ENCODE assay signal across 8 mouse cellular contexts in genomic region chr8:123040110-123040650, GRCm38 (mm10). TPM values are rescaled to one million over a fixed set of nuclear protein-coding genes. Genes with fewer than 3 reads are reported as not detected.
DNase-seq lines count a peak whose midpoint lies in the region; ATAC-seq and TF ChIP-seq lines count a peak whose summit lies in the region.

No protein-coding gene starts in this region.

- H3K9me3 ChIP-seq in hindbrain, postnatal 0 days (ENCODE audit: low read length) = no peaks in the 10 kb centered on the region
- no peaks in the 10 kb centered on the region for H3K9me3 ChIP-seq in midbrain, embryonic 14.5 days (ENCODE audit: control insufficient read depth, low read length)

- H3K4me2 ChIP-seq in hindbrain, postnatal 0 days (ENCODE audit: low read depth, low read length) = peak overlapping the region; percentile 63
- H3K4me2 ChIP-seq in midbrain, embryonic 14.5 days (ENCODE audit: low read length) = peak overlapping the region; percentile 75

- peak overlapping the region; percentile 94 for H3K9ac ChIP-seq in hindbrain, postnatal 0 days (replicated peaks; ENCODE audit: low read length)
- peak overlapping the region; percentile 97; the same call in 1 of the 2 replicates for H3K9ac ChIP-seq in midbrain, embryonic 14.5 days (replicated peaks; ENCODE audit: low read length)

- WGBS in hindbrain, postnatal 0 days = 4% methylated on average over 4 of the region's 4 CpGs
- WGBS in midbrain, embryonic 14.5 days = 3% methylated on average over 4 of the region's 4 CpGs

- H3K27me3 ChIP-seq in hindbrain, postnatal 0 days (ENCODE audit: insufficient read depth, low read length) = no peaks in the 10 kb centered on the region
- no peaks in the 10 kb centered on the region for H3K27me3 ChIP-seq in midbrain, embryonic 14.5 days (ENCODE audit: control insufficient read depth, insufficient read depth, low read length)

- H3K27ac ChIP-seq in hindbrain, postnatal 0 days = peak overlapping the region; percentile 48; the same call in 1 of the 2 replicates
- peak overlapping the region; percentile 93; the same call in 1 of the 2 replicates for H3K27ac ChIP-seq in midbrain, embryonic 14.5 days (replicated peaks; ENCODE audit: low read depth, low read length)

- peaks cover 15% of the 10 kb centered on the region for H3K4me1 ChIP-seq in hindbrain, postnatal 0 days (ENCODE audit: insufficient read depth, low read length)
- H3K4me1 ChIP-seq in midbrain, embryonic 14.5 days (ENCODE audit: control insufficient read depth, insufficient read depth, low read length) = peaks cover 32% of the 10 kb centered on the region

- no peak for ATAC-seq in hindbrain, postnatal 0 days
- no peak for ATAC-seq in midbrain, embryonic 14.5 days (ENCODE audit: low FRiP score, low TSS enrichment)

- peak overlapping the region; percentile 72 for H3K4me3 ChIP-seq in hindbrain, postnatal 0 days (ENCODE audit: low read length)
- peak overlapping the region; percentile 99 for H3K4me3 ChIP-seq in midbrain, embryonic 14.5 days (replicated peaks; ENCODE audit: low read depth, low read length)

- no peak for TF ChIP-seq CTCF in hindbrain, postnatal 0 days (IDR thresholded peaks at IDR 0.05; ENCODE audit: low read depth)

- no peaks in the 10 kb centered on the region for H3K36me3 ChIP-seq in hindbrain, postnatal 0 days (ENCODE audit: insufficient read depth, low read length)
- no peaks in the 10 kb centered on the region for H3K36me3 ChIP-seq in midbrain, embryonic 14.5 days (ENCODE audit: control insufficient read depth, insufficient read depth, low read length)

- peak; percentile 56 for DNase-seq in kidney, adult 9 months
- DNase-seq in kidney, adult 18-20 months = no peak
- DNase-seq in embryo, embryonic 11 days = peak; percentile 65
- peak; percentile 18 for DNase-seq in hindbrain, postnatal 0 days (ENCODE audit: low spot score)
- peak; percentile 50 for DNase-seq in midbrain, embryonic 14.5 days
- DNase-seq in cerebellum, postnatal 4 days (ENCODE audit: low spot score in 2 of 2) = no peak
- DNase-seq in thymus, postnatal 36 days = no peak
- DNase-seq in frontal cortex, postnatal 14 days (ENCODE audit: low spot score in 2 of 2) = no peak

RNA-seq across cellular contexts. Expression of gene Ankrd11, which starts 1.9 kb away (rescaled TPM):
- 89.9 and 96.6 TPM in 2 replicates for total RNA-seq in hindbrain, postnatal 0 days (2014; rRNA removed)
- polyA plus RNA-seq in hindbrain, postnatal 0 days (2015; fragmentation: Nextera tagmentation; extraction: Ambion mirVana) = 74.4 and 75.9 TPM in 2 replicates
- 42.4 and 46.2 TPM in 2 replicates for polyA plus RNA-seq in midbrain, embryonic 14.5 days (2014; fragmentation: Nextera tagmentation; extraction: Ambion mirVana)

RNA-seq across cellular contexts. Expression of gene Spg7, which starts 22.6 kb away (rescaled TPM):
- total RNA-seq in hindbrain, postnatal 0 days (2014; rRNA removed) = 45.1 and 52.7 TPM in 2 replicates
- 49.7 and 51.6 TPM in 2 replicates for polyA plus RNA-seq in hindbrain, postnatal 0 days (2015; fragmentation: Nextera tagmentation; extraction: Ambion mirVana)
- 42.0 and 43.6 TPM in 2 replicates for polyA plus RNA-seq in midbrain, embryonic 14.5 days (2014; fragmentation: Nextera tagmentation; extraction: Ambion mirVana)

Comparison
In these comparisons a context has a peak if more than half of its experiments do, and no peak if none do; other contexts are left out.
1. DNase-seq: peak in kidney, adult 9 months (single experiment), embryo, embryonic 11 days (single experiment), hindbrain, postnatal 0 days (single experiment) and midbrain, embryonic 14.5 days (single experiment); none in kidney, adult 18-20 months (single experiment), cerebellum, postnatal 4 days (0 of 2), thymus, postnatal 36 days (0 of 2) and frontal cortex, postnatal 14 days (0 of 2).